Mouse (Mus musculus) midbrain, embryonic 14.5 days (tissue): Measurements from ENCODE around the gene Tmem8b. TPM values are rescaled to one million over a fixed set of nuclear protein-coding genes. Genes with fewer than 3 reads are reported as not detected.

Experiments
- ATAC-seq: fragments of 200-750 bp; cut with Nextera tagmentation; 2 replicates; pipeline ENCODE4 v1.8.0; 2017; ENCODE audit warnings: moderate number of reproducible peaks, moderate library complexity; ENCODE audit not compliant: low FRiP score, low TSS enrichment
- DNase-seq: peaks from one replicate; pipeline ENCODE4 v3.0.0-alpha.2; 2015
- H3K27ac ChIP-seq: fragments of 300-500 bp; sonication (generic); replicated peaks from 2 replicates; pipeline ENCODE4 v1.5.1; 2014; ENCODE audit warnings: mild to moderate bottlenecking, low read depth, low read length, moderate library complexity
- H3K27me3 ChIP-seq: fragments of 300-500 bp; sonication (generic); 2 replicates; pipeline ENCODE4 v1.6.1; 2014; ENCODE audit warnings: low read length, control low read depth, mixed read lengths; ENCODE audit not compliant: control insufficient read depth, insufficient read depth
- H3K36me3 ChIP-seq: fragments of 300-500 bp; sonication (generic); 2 replicates; pipeline ENCODE4 v1.6.1; 2014; ENCODE audit warnings: low read length, control low read depth; ENCODE audit not compliant: control insufficient read depth, insufficient read depth
- H3K4me1 ChIP-seq: fragments of 300-500 bp; sonication (generic); 2 replicates; pipeline ENCODE4 v1.6.1; 2014; ENCODE audit warnings: mild to moderate bottlenecking, antibody characterized with exemption, low read length, control low read depth; ENCODE audit not compliant: control insufficient read depth, insufficient read depth
- H3K4me2 ChIP-seq: fragments of 300-500 bp; sonication (generic); 2 replicates; pipeline ENCODE4 v1.6.1; 2014; ENCODE audit warnings: mild to moderate bottlenecking, low read length, moderate library complexity
- H3K4me3 ChIP-seq: fragments of 300-500 bp; sonication (generic); replicated peaks from 2 replicates; pipeline ENCODE4 v1.5.1; 2014; ENCODE audit warnings: low read depth, low read length
- H3K9ac ChIP-seq: fragments of 300-500 bp; sonication (generic); replicated peaks from 2 replicates; pipeline ENCODE4 v1.6.1; 2014; ENCODE audit warnings: mild to moderate bottlenecking, low read length, moderate library complexity
- H3K9me3 ChIP-seq: fragments of 300-500 bp; sonication (generic); 2 replicates; pipeline ENCODE4 v1.6.1; 2016; ENCODE audit warnings: low read length, control low read depth, mixed read lengths; ENCODE audit not compliant: control insufficient read depth
- WGBS: fragments of 180-500 bp; shearing (Covaris S2); extraction: QIAGEN DNeasy Blood & Tissue Kit; methylation state at CpG from one replicate; pipeline ENCODE4 v1.1.7; 2014; 5-methylcytosine and 5-hydroxymethylcytosine counted together
- microRNA-seq: library from miRNA; unstranded; fragments of <30 nt; microRNA quantifications from one replicate; pipeline ENCODE4, GENCODE M21; 2016
- polyA plus RNA-seq: library from polyadenylated mRNA; unstranded; fragments of >200 nt; fragmentation: Nextera tagmentation; extraction: Ambion mirVana; gene quantifications from 2 replicates; pipeline ENCODE4 v1.2.1, GENCODE M21; 2014

Gene Tmem8b
- polyA plus RNA-seq, 1 experiment from 2014 or later = 11.2 TPM

DNA sequence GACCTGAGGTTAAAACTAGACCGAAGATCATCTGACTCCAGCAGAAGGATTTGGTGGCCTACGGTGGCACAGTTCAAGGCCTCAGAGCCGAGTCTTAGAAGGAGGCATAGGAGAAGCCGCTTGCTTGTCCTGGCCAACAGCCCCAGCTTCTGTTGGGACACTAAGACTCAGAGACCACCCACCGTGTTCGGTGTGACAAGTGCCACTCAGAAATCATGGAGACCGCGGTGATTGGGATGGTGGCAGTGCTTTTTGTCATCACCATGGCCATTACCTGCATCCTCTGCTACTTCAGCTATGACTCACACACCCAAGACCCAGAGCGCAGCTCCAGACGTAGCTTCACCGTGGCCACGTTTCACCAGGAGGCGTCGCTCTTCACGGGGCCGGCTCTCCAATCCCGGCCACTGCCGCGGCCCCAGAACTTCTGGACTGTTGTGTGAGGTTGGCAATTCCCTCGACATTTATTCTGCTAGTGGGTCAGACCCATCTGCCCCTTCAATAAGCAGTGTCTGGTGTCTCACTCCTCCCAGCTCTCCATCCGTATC is 62.1 kb downstream of the Tmem8b start:
- H3K27me3 ChIP-seq = no peaks in the 10 kb centered on the region
- 69% methylated on average over 21 of the region's 21 CpGs for WGBS

DNA sequence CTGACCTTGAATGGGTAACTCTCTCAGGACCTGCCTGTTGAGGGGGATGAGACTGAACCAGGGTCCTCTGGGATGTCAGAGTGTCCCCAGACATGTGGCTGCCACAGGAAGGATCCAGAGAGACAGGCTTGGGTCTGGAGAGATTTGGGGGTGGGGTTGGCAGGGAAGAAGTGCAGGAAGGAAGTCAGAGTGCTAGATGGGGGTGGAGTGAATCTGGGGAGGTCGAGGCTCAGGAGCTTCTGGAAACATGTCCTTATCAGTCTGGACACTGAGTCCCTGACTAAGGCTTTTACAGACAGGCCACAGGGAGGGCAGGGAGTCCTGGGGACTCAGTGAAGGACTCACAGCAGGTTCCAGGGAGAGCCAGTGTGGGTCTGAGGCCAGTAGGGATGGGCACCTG is 63.4 kb downstream of the Tmem8b start:
- ATAC-seq = no peak
- DNase-seq = no peak
- WGBS = 19% methylated on average over 1 of the region's 1 CpGs
- no peaks in the 10 kb centered on the region for H3K9me3 ChIP-seq
- no peak overlapping the region for H3K27ac ChIP-seq
- no peak overlapping the region for H3K4me2 ChIP-seq
- no peaks in the 10 kb centered on the region for H3K36me3 ChIP-seq
- H3K4me3 ChIP-seq = no peak overlapping the region
- H3K4me1 ChIP-seq = no peaks in the 10 kb centered on the region
- no peaks in the 10 kb centered on the region for H3K27me3 ChIP-seq
- no peak overlapping the region for H3K9ac ChIP-seq

More for the DNA sequence above, 62.1 kb downstream of the Tmem8b start:
- Histone ChIP-seq H3K4me1 (no peaks in the 10 kb centered on the region), H3K4me3 (no peak overlapping the region), H3K36me3 (no peaks in the 10 kb centered on the region), H3K9me3 (no peaks in the 10 kb centered on the region), H3K9ac (no peak overlapping the region), H3K4me2 (no peak overlapping the region), H3K27ac (no peak overlapping the region)
- DNase-seq (no peak), ATAC-seq (no peak)

DNA sequence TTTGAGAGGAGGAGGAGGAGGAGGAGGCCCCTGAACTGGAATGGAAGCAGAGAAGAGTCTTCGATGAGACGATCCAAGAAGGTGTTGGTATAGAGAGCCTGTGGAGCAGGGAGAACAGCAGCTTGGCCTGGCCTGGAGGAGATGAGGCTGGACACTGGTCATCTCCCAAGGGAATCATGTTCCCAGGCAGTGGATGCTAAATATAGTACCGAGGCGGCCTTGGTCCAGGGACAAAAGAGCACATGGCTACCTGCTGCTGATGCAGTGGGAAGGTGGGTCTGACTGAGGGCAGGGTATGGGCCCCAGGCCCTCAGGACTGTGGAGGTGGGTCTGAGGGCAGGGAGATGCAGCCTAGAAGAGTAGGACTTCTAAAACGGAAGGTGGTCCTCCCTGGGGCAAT is 64.4 kb downstream of the Tmem8b start:
- H3K36me3 ChIP-seq = no peaks in the 10 kb centered on the region
- no peak overlapping the region for H3K27ac ChIP-seq
- DNase-seq = no peak
- no peak overlapping the region for H3K4me2 ChIP-seq
- no peak for ATAC-seq
- 86% methylated on average over 5 of the region's 5 CpGs for WGBS
- H3K4me3 ChIP-seq = no peak overlapping the region
- H3K4me1 ChIP-seq = no peaks in the 10 kb centered on the region
- H3K9me3 ChIP-seq = no peaks in the 10 kb centered on the region
- H3K9ac ChIP-seq = no peak overlapping the region
- no peaks in the 10 kb centered on the region for H3K27me3 ChIP-seq

DNA sequence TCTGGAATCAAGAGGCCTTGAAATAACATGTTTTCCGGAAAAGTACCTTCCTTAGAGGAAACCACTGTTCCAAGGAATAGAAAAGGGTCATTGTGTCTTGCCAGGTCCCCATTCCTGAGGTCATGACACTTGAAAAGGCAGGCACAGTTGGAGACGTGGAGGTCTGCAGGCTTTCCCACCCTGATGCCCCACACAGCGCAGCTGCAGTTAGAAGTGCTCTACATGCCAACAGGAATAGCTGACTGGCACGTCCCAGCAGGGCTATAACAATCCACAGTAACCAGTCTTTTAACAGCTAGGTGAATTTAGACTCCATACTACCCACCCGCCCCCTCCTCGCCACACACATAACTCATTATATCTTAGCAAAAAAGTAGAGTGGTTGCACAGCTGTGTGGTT is 68.4 kb downstream of the Tmem8b start:
- H3K27me3 ChIP-seq = no peaks in the 10 kb centered on the region
- H3K4me1 ChIP-seq = no peaks in the 10 kb centered on the region
- 72% methylated on average over 6 of the region's 6 CpGs for WGBS
- no peak overlapping the region for H3K4me3 ChIP-seq
- no peak for ATAC-seq
- no peak overlapping the region for H3K27ac ChIP-seq
- H3K36me3 ChIP-seq = no peaks in the 10 kb centered on the region
- H3K9ac ChIP-seq = no peak overlapping the region
- H3K9me3 ChIP-seq = no peaks in the 10 kb centered on the region
- no peak overlapping the region for H3K4me2 ChIP-seq
- no peak for DNase-seq

DNA sequence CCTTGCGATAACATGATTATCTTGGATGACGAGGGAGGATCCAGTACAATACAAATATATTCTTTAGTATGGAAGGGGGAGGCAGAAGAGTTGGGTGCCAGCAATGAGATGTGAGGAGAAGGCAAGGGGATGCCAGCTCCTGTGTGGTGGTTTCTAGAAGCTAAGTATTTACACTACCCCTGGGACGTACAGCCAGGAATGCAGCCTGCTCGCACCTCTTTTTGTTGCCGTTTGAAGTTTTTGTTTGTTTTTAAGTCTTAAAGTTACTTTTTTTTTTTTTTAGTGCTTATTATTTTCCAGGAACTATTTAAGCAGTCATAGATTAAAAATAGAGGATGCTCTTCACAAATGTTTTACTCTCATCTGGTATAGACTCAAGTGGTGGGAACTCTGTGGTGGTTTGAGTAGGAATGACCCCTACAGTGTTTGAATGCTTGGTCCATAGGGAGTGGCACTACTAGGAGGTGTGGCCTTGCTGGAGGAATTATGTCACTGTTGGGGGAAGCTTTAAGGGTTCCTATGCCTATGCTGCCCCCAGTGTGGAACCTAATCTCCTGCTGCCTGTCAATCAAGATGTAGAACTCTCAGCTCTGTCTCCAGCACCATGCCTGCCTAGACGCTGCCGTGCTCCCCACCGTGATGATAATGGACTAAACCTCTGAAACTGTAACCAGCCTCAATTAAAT is 70.4 kb downstream of the Tmem8b start:
- WGBS = 74% methylated on average over 8 of the region's 8 CpGs
- H3K36me3 ChIP-seq = no peaks in the 10 kb centered on the region
- DNase-seq = no peak
- no peak overlapping the region for H3K4me3 ChIP-seq
- no peaks in the 10 kb centered on the region for H3K27me3 ChIP-seq
- H3K9ac ChIP-seq = no peak overlapping the region
- H3K9me3 ChIP-seq = no peaks in the 10 kb centered on the region
- ATAC-seq = no peak
- no peak overlapping the region for H3K4me2 ChIP-seq
- no peaks in the 10 kb centered on the region for H3K4me1 ChIP-seq
- no peak overlapping the region for H3K27ac ChIP-seq

DNA sequence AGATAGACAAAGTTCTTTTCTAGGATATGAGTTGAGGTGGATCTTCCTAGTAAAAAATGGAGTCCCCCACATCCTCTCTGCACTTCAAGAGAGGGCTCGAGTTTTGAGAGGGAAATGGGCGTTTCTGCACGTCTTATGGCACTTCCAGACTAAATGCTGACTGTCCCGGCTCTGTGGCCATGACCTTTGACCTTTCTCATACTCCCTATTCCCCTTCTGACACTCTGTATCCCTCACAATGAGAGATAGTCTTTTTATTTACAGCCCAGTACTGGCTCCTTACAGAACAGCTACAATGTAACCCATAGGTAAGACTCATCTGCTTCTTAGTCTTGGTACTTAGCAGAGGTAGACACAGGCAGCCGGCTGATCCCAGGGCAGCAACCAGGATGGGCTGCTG is 72.8 kb downstream of the Tmem8b start:
- WGBS = 76% methylated on average over 5 of the region's 5 CpGs
- Histone ChIP-seq H3K4me2 (no peak overlapping the region), H3K4me1 (no peaks in the 10 kb centered on the region)

More for the DNA sequence above, 72.8 kb downstream of the Tmem8b start:
- H3K27me3 ChIP-seq = no peaks in the 10 kb centered on the region
- no peak for ATAC-seq
- H3K36me3 ChIP-seq = no peaks in the 10 kb centered on the region
- H3K27ac ChIP-seq = no peak overlapping the region
- no peak for DNase-seq
- no peak overlapping the region for H3K9ac ChIP-seq
- no peaks in the 10 kb centered on the region for H3K9me3 ChIP-seq
- no peak overlapping the region for H3K4me3 ChIP-seq

Small RNAs within 50 kb of the gene (microRNA-seq; reads per million reads assigned to microRNA genes)
- gene Gm25262 = not detected

Other genes starting within 250 kb of the Tmem8b start
- 0.46 and 0.76 TPM in 2 replicates for gene Fam166b, start 239.8 kb upstream of the Tmem8b start, polyA plus RNA-seq
- 20.9 and 21.2 TPM in 2 replicates for gene Tesk1, start 227.0 kb upstream of the Tmem8b start, polyA plus RNA-seq
- gene Cd72, start 214.3 kb upstream of the Tmem8b start, polyA plus RNA-seq = 7.9 and 12.9 TPM in 2 replicates
- not detected in 2 replicates for gene Sit1, start 185.2 kb upstream of the Tmem8b start, polyA plus RNA-seq
- gene Ccdc107, start 176.1 kb upstream of the Tmem8b start, polyA plus RNA-seq = 68.1 and 80.6 TPM in 2 replicates
- gene Arhgef39, start 169.3 kb upstream of the Tmem8b start, polyA plus RNA-seq = 5.0 and 6.0 TPM in 2 replicates
- gene Car9, start 162.0 kb upstream of the Tmem8b start, polyA plus RNA-seq = 0.30 TPM in 1 of 2 replicates, not detected in the other
- gene Tpm2, start 145.2 kb upstream of the Tmem8b start, polyA plus RNA-seq = 3.6 and 10.8 TPM in 2 replicates
- gene Creb3, start 106.6 kb upstream of the Tmem8b start, polyA plus RNA-seq = 80.9 and 82.8 TPM in 2 replicates
- gene Tln1, start 106.3 kb upstream of the Tmem8b start, polyA plus RNA-seq = 60.3 and 65.5 TPM in 2 replicates
- 27.2 and 28.5 TPM in 2 replicates for gene Rgp1, start 90.3 kb upstream of the Tmem8b start, polyA plus RNA-seq
- gene Gba2, start 90.1 kb upstream of the Tmem8b start, polyA plus RNA-seq = 50.5 and 53.4 TPM in 2 replicates
- 2.1 TPM in 2 replicates for gene Msmp, start 84.5 kb upstream of the Tmem8b start, polyA plus RNA-seq
- 15.1 and 16.2 TPM in 2 replicates for gene Npr2, start 37.0 kb upstream of the Tmem8b start, polyA plus RNA-seq
- gene Spag8, start 15.4 kb upstream of the Tmem8b start, polyA plus RNA-seq = 5.1 and 5.8 TPM in 2 replicates
- 68.8 and 81.3 TPM in 2 replicates for gene Hint2, start 12.5 kb upstream of the Tmem8b start, polyA plus RNA-seq
- 2.7 and 2.9 TPM in 2 replicates for gene Fam221b, start 174 bp downstream of the Tmem8b start, polyA plus RNA-seq
- not detected in 2 replicates for gene Olfr70, start 31.8 kb downstream of the Tmem8b start, polyA plus RNA-seq
- 0.16 TPM in 1 of 2 replicates, not detected in the other for gene Olfr71, start 41.3 kb downstream of the Tmem8b start, polyA plus RNA-seq
- gene Hrct1, start 58.2 kb downstream of the Tmem8b start, polyA plus RNA-seq = 0.20 and 0.30 TPM in 2 replicates
- not detected in 2 replicates for gene Spaar, start 61.1 kb downstream of the Tmem8b start, polyA plus RNA-seq
- gene Olfr159, start 102.0 kb downstream of the Tmem8b start, polyA plus RNA-seq = not detected in 2 replicates
- gene Olfr156, start 154.9 kb downstream of the Tmem8b start, polyA plus RNA-seq = not detected in 2 replicates
- not detected in 2 replicates for gene Olfr157, start 171.2 kb downstream of the Tmem8b start, polyA plus RNA-seq
- not detected in 2 replicates for gene Olfr155, start 182.6 kb downstream of the Tmem8b start, polyA plus RNA-seq
- gene Reck, start 206.6 kb downstream of the Tmem8b start, polyA plus RNA-seq = 4.4 and 6.8 TPM in 2 replicates